ENCODE assay signal across 8 mouse cellular contexts in the genomic region with DNA sequence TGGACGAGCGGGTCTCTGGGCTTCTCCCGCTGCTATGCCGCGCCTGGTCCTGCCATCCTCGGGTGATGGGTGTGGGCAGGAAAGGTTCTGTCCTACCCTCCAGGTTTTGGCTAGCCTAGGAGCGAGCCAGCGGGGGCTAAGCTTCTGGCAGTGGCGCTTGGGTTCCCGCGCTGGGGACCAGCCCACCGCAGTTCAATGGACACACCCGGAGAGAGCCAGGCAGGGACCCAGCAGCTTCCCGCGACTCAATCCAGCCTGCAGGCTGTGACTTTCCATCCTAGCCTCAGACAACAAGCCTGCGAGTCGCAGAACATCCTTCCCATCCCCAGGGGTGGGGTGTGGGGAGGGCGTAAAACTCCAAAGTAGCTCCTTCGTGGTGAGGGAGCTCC. TPM values are rescaled to one million over a fixed set of nuclear protein-coding genes. Genes with fewer than 3 reads are reported as not detected.
A peak's percentile ranks its signal among the peaks of the same experiment; 100 is the strongest.
DNase-seq lines count a peak whose midpoint lies in the region; ATAC-seq and TF ChIP-seq lines count a peak whose summit lies in the region.

No protein-coding gene starts in this region.

- no peaks in the 10 kb centered on the region for H3K9me3 ChIP-seq in lung, embryonic 16.5 days (ENCODE audit: control insufficient read depth, low read length)

- TF ChIP-seq CTCF in gastrocnemius, adult 2 months (IDR thresholded peaks at IDR 0.05), result no peak

- H3K27ac ChIP-seq in gastrocnemius, adult 2 months, result peak overlapping the region; percentile 85
- no peak overlapping the region for H3K27ac ChIP-seq in lung, embryonic 16.5 days (ENCODE audit: low read length)

- H3K36me3 ChIP-seq in lung, embryonic 16.5 days (ENCODE audit: control insufficient read depth, insufficient read depth, low read length), result no peaks in the 10 kb centered on the region

- peaks cover 5% of the 10 kb centered on the region; the same call in 1 of the 2 replicates for H3K4me1 ChIP-seq in lung, embryonic 16.5 days (replicated peaks; ENCODE audit: control insufficient read depth, insufficient read depth, low read length)

- intact Hi-C loops in gastrocnemius, adult 2 months (cut with DNase I), result loop anchor here (5.0 to 10.0 kb wide), 2 partner anchors 303 to 430 kb away; no protein-coding TSS in a partner anchor
- intact Hi-C loops in gastrocnemius, postnatal 14 days (cut with DNase I; ENCODE audit: low total_unique reads), result loop anchor here (5.0 kb wide), 1 partner anchor 550 kb away; no protein-coding TSS in a partner anchor

- no peaks in the 10 kb centered on the region; the same call in 1 of the 2 replicates for H3K27me3 ChIP-seq in lung, embryonic 16.5 days (ENCODE audit: control insufficient read depth, insufficient read depth, low read depth, low read length)

- DNase-seq in gastrocnemius, adult 2 months, result peak; percentile 29
- DNase-seq in gastrocnemius, adult 8-10 months (ENCODE audit: low spot score in 2 of 2), result no peak
- peak; percentile 66 for DNase-seq in brain, adult 2 months (ENCODE audit: low read depth, low spot score)
- DNase-seq in gastrocnemius, postnatal 14 days, result peak; percentile 5
- DNase-seq in layer of hippocampus, adult 8-10 months (ENCODE audit: low spot score in 2 of 2), result peak; percentile 11 to 17
- DNase-seq in right cerebral cortex, adult 18-20 months, result peak; percentile 49
- peak; percentile 10 for DNase-seq in urinary bladder, postnatal 10 days (ENCODE audit: low spot score)

- peak overlapping the region; percentile 77 for H3K4me2 ChIP-seq in lung, embryonic 16.5 days (ENCODE audit: low read depth, low read length)

- peak overlapping the region; percentile 56 for H3K9ac ChIP-seq in lung, embryonic 16.5 days (ENCODE audit: low read length)

- peak overlapping the region; percentile 87 for H3K4me3 ChIP-seq in gastrocnemius, adult 2 months
- H3K4me3 ChIP-seq in lung, embryonic 16.5 days (ENCODE audit: low read length), result peak overlapping the region; percentile 55

- peak; percentile 24 for ATAC-seq in lung, embryonic 16.5 days (ENCODE audit: low read depth)

- 2% methylated on average over 19 of the region's 19 CpGs for WGBS in lung, embryonic 16.5 days

RNA-seq across cellular contexts. Expression of gene Kcnq5, which starts 0.3 kb away (rescaled TPM):
- total RNA-seq in gastrocnemius, adult 2 months (2021), result 10 to 100 TPM in 1 of 2 experiments, 1 to 10 TPM in 1; 9.2 to 18.8 TPM
- 10 to 100 TPM; 12.2 to 28.9 (median 19.8) TPM for total RNA-seq in gastrocnemius, adult 8-10 months (2022)
- total RNA-seq in gastrocnemius, postnatal 14 days (2021), result 1 to 10 TPM; 3.6 to 5.1 TPM
- total RNA-seq in layer of hippocampus, adult 8-10 months (2022), result 10 to 100 TPM; 52.0 to 61.7 (median 59.2) TPM
- 0.83 and 1.1 TPM in 2 replicates for polyA plus RNA-seq in lung, embryonic 16.5 days (2015; fragmentation: Nextera tagmentation; extraction: Ambion mirVana)

Comparison
In these comparisons a context has a peak if more than half of its experiments do, and no peak if none do; other contexts are left out.
1. DNase-seq: peak in gastrocnemius, adult 2 months (single experiment), brain, adult 2 months (single experiment), gastrocnemius, postnatal 14 days (single experiment), layer of hippocampus, adult 8-10 months (2 of 2), right cerebral cortex, adult 18-20 months (single experiment) and urinary bladder, postnatal 10 days (single experiment); none in gastrocnemius, adult 8-10 months (0 of 2).